Mouse (Mus musculus) layer of hippocampus, postnatal 36 days (tissue): Measurements from ENCODE around the gene Acap1. TPM values are rescaled to one million over a fixed set of nuclear protein-coding genes. Genes with fewer than 3 reads are reported as not detected.

ENCODE experiments used
- DNase-seq, 2 experiments: peaks; one replicate each; pipeline ENCODE4 v3.0.0; 2022
- microRNA-seq, 2 experiments: library from miRNA; unstranded; fragments of <30 nt; microRNA quantifications; one replicate each; pipeline ENCODE4 v1.2.0; 2021
- total RNA-seq, 2 experiments: library from RNA; stranded (reverse); gene quantifications; 2 replicates each; pipeline ENCODE4 v1.2.3; 2021

The Acap1 gene
- total RNA-seq, 2 experiments from 2014 or later = not detected

GRCm38 (mm10) chr11:69836703-69837576 is 58.4 kb downstream of the Acap1 start:
- DNase-seq = peak; percentile 51 to 60

GRCm38 (mm10) chr11:69835966-69836335 is 59.4 kb downstream of the Acap1 start:
- no peak for DNase-seq

- no peak for DNase-seq
Observed at GRCm38 (mm10) chr11:69835326-69835965, 59.9 kb downstream of the Acap1 start.

GRCm38 (mm10) chr11:69834001-69834549 is 61.3 kb downstream of the Acap1 start:
- DNase-seq = no peak

- no peak for DNase-seq
Observed at GRCm38 (mm10) chr11:69833554-69833953, 61.8 kb downstream of the Acap1 start.

Small RNA genes lying within 50 kb of the gene (microRNA-seq; reads per million reads assigned to microRNA genes)
- gene Mir6924 = 0 reads per million in 2 experiments

Other genes with a start within 250 kb of the Acap1 start
- not detected for gene Sox15, start 240.2 kb downstream of the Acap1 start, total RNA-seq
- 10 to 100 TPM; 55.0 to 58.8 TPM for gene Mpdu1, start 232.9 kb downstream of the Acap1 start, total RNA-seq
- 10 to 100 TPM; 11.9 to 13.5 TPM for gene Cd68, start 229.4 kb downstream of the Acap1 start, total RNA-seq
- 100 to 1,000 TPM; 352 to 354 TPM for gene Eif4a1, start 223.1 kb downstream of the Acap1 start, total RNA-seq
- gene Senp3, start 213.5 kb downstream of the Acap1 start, total RNA-seq = 100 to 1,000 TPM; 101 to 122 TPM
- gene Tnfsf13, start 209.8 kb downstream of the Acap1 start, total RNA-seq = 1 to 10 TPM; 2.1 to 3.1 TPM
- gene Tnfsf12, start 199.7 kb downstream of the Acap1 start, total RNA-seq = 1 to 10 TPM; 8.2 to 8.8 TPM
- 1 to 10 TPM in 1 of 2 experiments, under 1 TPM in 1; 0.90 to 1.2 TPM for gene Tnfsfm13, start 199.4 kb downstream of the Acap1 start, total RNA-seq
- 10 to 100 TPM; 61.2 to 61.3 TPM for gene Polr2a, start 136.9 kb downstream of the Acap1 start, total RNA-seq
- not detected for gene Slc35g3, start 133.6 kb downstream of the Acap1 start, total RNA-seq
- 100 to 1,000 TPM; 116 to 126 TPM for gene Zbtb4, start 129.6 kb downstream of the Acap1 start, total RNA-seq
- gene Chrnb1, start 99.6 kb downstream of the Acap1 start, total RNA-seq = 1 to 10 TPM in 1 of 2 experiments, under 1 TPM in 1; 0.72 to 1.3 TPM
- 10 to 100 TPM; 29.2 to 31.6 TPM for gene Fgf11, start 93.7 kb downstream of the Acap1 start, total RNA-seq
- gene Tmem102, start 89.9 kb downstream of the Acap1 start, total RNA-seq = under 1 TPM in 1 of 2 experiments, not detected in 1; 0.17 TPM
- gene Gm39566, start 80.2 kb downstream of the Acap1 start, total RNA-seq = not detected
- not detected for gene Spem2, start 77.1 kb downstream of the Acap1 start, total RNA-seq
- gene Spem1, start 73.4 kb downstream of the Acap1 start, total RNA-seq = under 1 TPM; 0.57 to 0.63 TPM
- gene Nlgn2, start 57.8 kb downstream of the Acap1 start, total RNA-seq = 100 to 1,000 TPM; 192 to 206 TPM
- 100 to 1,000 TPM; 109 to 128 TPM for gene Tmem256, start 57.0 kb downstream of the Acap1 start, total RNA-seq
- gene Plscr3, start 49.2 kb downstream of the Acap1 start, total RNA-seq = 10 to 100 TPM; 16.3 to 16.6 TPM
- under 1 TPM in 1 of 2 experiments, not detected in 1; 0.18 TPM for gene Tnk1, start 36.8 kb downstream of the Acap1 start, total RNA-seq
- not detected for gene Tmem95, start 17.5 kb downstream of the Acap1 start, total RNA-seq
- gene Kctd11, start 14.1 kb downstream of the Acap1 start, total RNA-seq = 1 to 10 TPM; 1.1 TPM
- under 1 TPM; 0.46 to 0.95 TPM for gene 2810408A11Rik, start 5.4 kb upstream of the Acap1 start, total RNA-seq
- 100 to 1,000 TPM; 117 to 118 TPM for gene Neurl4, start 5.5 kb upstream of the Acap1 start, total RNA-seq
- gene Gps2, start 18.3 kb upstream of the Acap1 start, total RNA-seq = 10 to 100 TPM; 31.9 to 38.2 TPM
- gene Eif5a, start 26.4 kb upstream of the Acap1 start, total RNA-seq = 100 to 1,000 TPM; 416 to 445 TPM
- gene Ybx2, start 40.3 kb upstream of the Acap1 start, total RNA-seq = 10 to 100 TPM; 10.9 to 11.1 TPM
- 1 to 10 TPM; 1.8 TPM for gene Slc2a4, start 52.6 kb upstream of the Acap1 start, total RNA-seq
- gene Cldn7, start 69.2 kb upstream of the Acap1 start, total RNA-seq = not detected
- 100 to 1,000 TPM; 113 to 116 TPM for gene Ctdnep1, start 85.6 kb upstream of the Acap1 start, total RNA-seq
- 10 to 100 TPM; 77.5 to 78.4 TPM for gene Elp5, start 87.0 kb upstream of the Acap1 start, total RNA-seq
- gene Gabarap, start 95.6 kb upstream of the Acap1 start, total RNA-seq = 100 to 1,000 TPM; 232 to 236 TPM
- 10 to 100 TPM; 45.4 to 47.4 TPM for gene Phf23, start 100.2 kb upstream of the Acap1 start, total RNA-seq
- gene Dvl2, start 105.1 kb upstream of the Acap1 start, total RNA-seq = 10 to 100 TPM; 36.8 to 41.7 TPM
- gene Acadvl, start 119.9 kb upstream of the Acap1 start, total RNA-seq = 10 to 100 TPM; 54.9 to 58.6 TPM
- gene Dlg4, start 121.4 kb upstream of the Acap1 start, total RNA-seq = 100 to 1,000 TPM; 888 to 914 TPM
- 1 to 10 TPM in 1 of 2 experiments, not detected in 1; 1.2 TPM for gene Asgr1, start 158.5 kb upstream of the Acap1 start, total RNA-seq
- not detected for gene Asgr2, start 197.1 kb upstream of the Acap1 start, total RNA-seq
- gene Mgl2, start 234.8 kb upstream of the Acap1 start, total RNA-seq = under 1 TPM; 0.45 to 0.68 TPM